Mouse (Mus musculus) urinary bladder, postnatal 25 days (tissue): ENCODE measurements at regions not wholly inside any gene's neighbourhood (a gene's known extent, or its start where the extent isn't known, plus 50 kb on each side); places are given as distances from the start of the nearest gene placed in this dataset.
A peak's percentile ranks its signal among the peaks of the same experiment; 100 is the strongest.
"Not testable (repeated sequence)": the region's sequence is repeated elsewhere in the genome, so short reads cannot be mapped to it uniquely, and the experiment has no call there.

Experiments used
- DNase-seq: peaks from one replicate; pipeline ENCODE4 v3.0.0; 2022; ENCODE audit warnings: low spot score

GRCm38 (mm10) chr17:84844950-84845349 is 54.4 kb upstream of the Lrpprc start:
- DNase-seq, result no peak

GRCm38 (mm10) chr17:84846141-84846540 is 55.6 kb upstream of the Lrpprc start:
- DNase-seq, result no peak

GRCm38 (mm10) chr17:84848385-84849030 is 57.9 kb upstream of the Lrpprc start:
- no peak for DNase-seq

GRCm38 (mm10) chr17:84849031-84849405 is 58.4 kb upstream of the Lrpprc start:
- no peak for DNase-seq

- DNase-seq, result no peak
Observed at GRCm38 (mm10) chr17:84850464-84850863, 59.9 kb upstream of the Lrpprc start.

- DNase-seq, result no peak
Observed at GRCm38 (mm10) chr17:84850893-84851292, 60.3 kb upstream of the Lrpprc start.

DNA sequence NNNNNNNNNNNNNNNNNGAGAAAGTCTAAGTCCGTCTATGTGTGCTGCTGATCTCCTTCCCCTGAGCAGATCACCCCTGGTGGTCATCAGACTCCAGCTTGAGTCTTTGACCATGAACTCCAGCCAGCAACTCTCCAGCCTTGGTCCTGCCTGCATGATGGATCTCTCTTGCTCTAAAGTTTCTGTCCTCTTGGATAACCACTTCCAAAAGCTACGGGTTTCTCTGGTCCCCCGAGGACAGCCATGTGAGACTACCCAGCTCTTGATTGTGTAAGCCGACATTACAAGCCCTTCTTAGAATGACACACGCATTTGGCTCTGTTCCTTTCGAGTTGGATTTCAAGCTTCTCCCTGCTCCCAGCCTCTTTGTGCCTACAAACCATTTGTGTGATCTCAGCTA is 66.4 kb upstream of the Lrpprc start:
- DNase-seq, result no peak

GRCm38 (mm10) chr17:84858830-84859229 is 68.2 kb upstream of the Lrpprc start:
- no peak for DNase-seq

DNA sequence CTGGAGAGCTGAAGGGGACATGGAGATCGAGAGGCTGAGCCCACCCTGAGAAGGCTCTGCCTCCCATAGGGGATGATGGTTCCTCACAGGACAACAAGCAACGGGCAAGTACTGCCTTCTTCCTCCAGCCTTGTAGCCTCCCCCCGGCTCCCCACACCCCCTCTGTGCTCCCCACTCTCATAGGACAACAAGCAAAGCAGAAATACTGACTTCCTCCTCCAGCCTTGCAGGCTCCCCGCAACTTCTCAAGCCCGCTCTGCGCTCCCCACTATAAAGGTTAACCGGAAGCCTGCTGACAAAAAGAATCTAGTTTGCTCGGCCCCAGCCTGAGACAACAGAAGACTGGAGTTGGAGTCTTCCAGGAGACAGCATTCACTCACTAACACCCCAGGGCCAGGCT is 69.3 kb upstream of the Lrpprc start:
- DNase-seq, result no peak

- no peak for DNase-seq
Observed at GRCm38 (mm10) chr17:84860835-84861234, 70.2 kb upstream of the Lrpprc start.

DNA sequence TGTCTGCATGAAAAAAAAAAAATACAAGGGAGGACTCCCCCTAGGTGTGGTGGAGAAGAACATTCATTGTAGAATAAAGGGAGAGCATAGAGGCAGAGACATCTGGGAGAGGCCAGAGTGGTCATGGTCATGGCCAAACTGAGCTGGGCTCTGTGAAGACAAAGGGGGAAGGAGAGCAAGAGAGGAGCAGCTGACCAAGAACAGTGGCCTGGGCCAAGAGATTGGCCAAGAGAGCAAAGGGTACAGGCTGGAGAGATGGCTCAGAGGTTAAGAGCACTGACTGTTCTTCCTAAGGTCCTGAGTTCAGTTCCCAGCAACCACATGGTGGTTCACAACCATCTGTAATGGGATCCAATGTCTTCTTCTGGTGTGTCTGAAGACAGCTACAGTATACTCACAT is 73.6 kb upstream of the Lrpprc start:
- not testable (repeated sequence) for DNase-seq

DNA sequence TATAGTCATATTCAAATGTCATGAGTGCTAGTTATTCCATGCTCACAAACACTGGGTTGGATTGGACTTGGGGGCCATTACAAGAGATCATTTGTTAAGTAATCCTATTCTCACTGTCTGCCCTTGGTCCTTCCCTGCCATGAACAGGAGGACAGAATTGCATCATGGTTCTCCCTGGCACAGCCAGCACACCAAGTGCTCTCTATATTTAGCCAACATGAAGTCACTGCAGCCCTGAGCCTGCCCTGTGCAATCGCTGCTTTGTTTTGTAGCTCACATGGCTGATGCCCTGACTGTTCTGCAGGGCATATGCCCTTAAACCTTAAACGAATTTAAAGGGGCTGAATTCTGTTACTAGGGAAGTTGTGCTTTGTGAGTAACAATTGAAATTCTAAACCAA is 74.6 kb upstream of the Lrpprc start:
- no peak for DNase-seq

DNA sequence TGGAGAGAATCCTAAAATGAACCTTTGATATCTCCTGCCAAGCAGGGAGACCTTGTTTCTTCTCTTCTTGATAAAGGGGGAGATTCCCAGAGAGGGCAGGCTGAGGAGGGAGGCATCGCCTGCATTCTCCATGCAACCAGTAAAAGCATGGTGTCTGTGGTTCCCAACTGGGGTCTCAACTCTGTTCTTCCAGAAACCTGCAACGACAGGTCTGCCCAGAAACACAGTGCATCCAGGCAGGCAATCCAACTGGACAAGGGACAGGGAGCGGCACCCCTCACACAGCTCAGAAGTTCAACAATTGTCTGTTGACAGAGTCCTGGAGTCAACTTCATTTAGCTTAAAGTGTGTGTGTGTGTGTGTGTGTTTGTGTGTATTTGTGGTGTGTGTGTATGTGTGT is 75.0 kb upstream of the Lrpprc start:
- no peak for DNase-seq

DNA sequence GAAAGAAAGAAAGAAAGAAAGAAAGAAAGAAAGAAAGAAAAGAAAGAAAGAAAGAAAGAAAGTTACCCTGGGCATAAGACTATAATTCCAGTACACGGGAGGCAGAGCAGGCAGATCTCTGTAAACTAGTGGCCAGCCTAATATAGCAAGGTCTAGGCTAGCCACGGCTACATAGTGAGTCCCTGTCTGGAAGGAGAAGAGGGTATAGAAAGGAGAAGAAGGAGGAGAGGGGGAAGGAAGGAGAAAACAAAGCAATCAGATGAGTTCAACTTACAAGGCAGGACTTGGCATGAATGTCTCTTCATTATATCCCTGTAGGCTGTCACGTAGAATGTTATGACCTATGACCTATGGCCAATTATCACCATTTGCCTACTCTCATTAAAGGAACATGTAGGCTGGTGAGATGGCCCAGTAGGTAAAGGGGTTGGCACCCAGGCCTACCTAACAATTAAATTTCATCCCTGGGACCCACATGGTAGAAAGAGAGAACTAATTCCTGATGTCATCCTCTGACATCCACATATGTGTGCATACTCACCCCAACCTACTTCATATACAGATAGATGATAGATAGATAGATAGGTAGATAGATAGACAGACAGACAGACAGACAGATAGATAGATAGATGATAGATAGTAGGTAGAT is 78.6 kb upstream of the Lrpprc start:
- DNase-seq, result no peak

- DNase-seq, result no peak
Observed at GRCm38 (mm10) chr17:84873554-84873953, 83.0 kb upstream of the Lrpprc start.

DNA sequence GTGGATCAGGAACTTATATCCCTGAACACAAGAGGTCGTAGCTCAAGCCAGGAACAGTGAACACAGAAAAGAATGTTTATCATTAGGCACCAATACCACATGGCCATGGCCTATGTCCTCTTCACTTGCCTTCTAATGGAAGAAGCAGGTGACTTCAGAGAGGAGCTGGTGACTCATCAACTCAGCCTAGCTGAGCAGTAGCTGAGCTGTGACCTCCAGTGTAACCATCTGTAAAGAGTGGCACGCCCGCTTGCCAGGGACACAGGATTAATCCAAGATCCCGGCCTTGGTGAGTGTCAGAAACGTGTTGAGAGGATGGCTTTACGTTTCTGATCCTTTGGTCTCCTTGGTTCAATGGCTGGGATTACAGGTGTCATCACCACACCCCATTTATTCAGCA is 82.0 kb upstream of the Ppm1b start:
- DNase-seq, result no peak

DNA sequence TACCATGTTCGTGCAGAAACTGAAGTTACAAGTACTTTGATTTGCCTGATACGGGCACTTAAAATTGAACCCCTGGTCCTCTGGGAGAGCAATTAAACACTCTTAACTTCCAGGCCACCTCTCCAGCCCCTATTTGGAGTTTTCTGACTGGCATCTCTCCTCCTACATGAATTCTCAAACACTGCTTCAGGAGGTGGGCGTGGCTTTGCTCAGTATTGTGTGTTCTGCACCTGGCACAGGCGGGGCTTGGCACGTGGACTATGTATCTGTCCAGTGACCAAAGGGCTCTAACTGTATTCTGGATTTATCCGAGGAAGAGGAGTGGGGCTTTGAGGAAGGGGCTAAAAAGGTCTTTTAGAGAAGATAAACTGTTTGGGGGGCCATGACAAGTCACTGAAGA is 81.5 kb upstream of the Ppm1b start:
- no peak for DNase-seq

GRCm38 (mm10) chr17:84876037-84876436 is 80.5 kb upstream of the Ppm1b start:
- no peak for DNase-seq

DNA sequence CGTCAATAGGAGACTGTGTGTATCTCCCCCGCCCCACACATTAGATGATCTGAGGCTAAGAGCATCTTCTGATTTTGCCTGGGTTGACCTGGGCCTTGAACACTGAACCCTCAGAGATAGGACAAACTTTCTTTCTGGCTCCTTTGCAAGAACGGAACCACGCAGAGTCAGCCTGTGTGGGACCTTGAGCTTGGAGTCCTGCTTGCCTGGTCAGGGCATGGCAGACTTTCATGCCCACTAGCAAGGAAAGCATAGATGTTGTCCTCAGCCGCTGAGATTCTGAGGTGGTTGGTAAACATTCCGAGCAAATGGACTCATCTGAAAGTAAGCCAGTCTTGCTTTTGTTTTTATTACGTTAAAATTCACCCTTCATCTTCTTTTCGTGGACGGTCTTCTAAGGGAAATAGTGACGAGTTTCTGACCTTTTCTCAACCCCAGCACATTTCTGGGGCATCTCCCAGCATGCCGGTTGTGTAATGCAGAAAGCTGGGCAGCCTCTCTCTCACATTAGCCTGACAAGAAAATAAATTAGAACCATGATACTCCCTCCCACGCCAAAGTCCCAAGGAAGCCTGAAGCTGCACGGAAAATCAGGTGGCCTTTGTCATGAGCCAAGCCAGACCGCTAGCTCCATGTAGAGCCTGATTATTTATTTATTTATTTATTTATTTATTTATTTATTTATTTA is 79.2 kb upstream of the Ppm1b start:
- peak; percentile 7 for DNase-seq

- DNase-seq, result peak; percentile 67
Observed at GRCm38 (mm10) chr17:84877864-84878224, 78.7 kb upstream of the Ppm1b start.

GRCm38 (mm10) chr17:84878316-84878715 is 78.2 kb upstream of the Ppm1b start:
- DNase-seq, result no peak

GRCm38 (mm10) chr17:84879146-84879545 is 77.4 kb upstream of the Ppm1b start:
- DNase-seq, result no peak

DNA sequence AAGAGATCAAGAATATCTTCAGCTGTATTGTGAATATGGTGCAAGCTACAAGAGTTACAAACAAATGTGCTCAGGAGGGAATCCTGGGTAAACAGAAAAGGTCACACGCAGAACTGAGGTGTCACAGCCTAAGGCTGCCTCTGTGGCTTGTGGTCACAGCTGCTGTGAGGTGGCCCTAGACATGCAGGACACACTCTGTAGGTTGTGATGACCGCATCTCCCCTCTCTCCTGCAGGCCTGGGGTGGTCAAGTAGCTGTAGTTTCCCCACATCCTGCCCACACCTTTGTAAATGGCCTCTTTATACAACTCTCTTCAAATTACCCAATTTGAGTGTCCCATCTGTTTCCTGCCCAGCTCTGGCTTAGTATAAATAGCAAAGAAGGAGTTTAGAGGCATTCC is 75.6 kb upstream of the Ppm1b start:
- DNase-seq, result no peak

- DNase-seq, result no peak
Observed at GRCm38 (mm10) chr17:84888525-84888924, 68.0 kb upstream of the Ppm1b start.
